Mouse (Mus musculus) ES-E14 (cell line): ENCODE measurements at regions not wholly inside any gene's neighbourhood (a gene's known extent, or its start where the extent isn't known, plus 50 kb on each side); places are given as distances from the start of the nearest gene placed in this dataset.

Experiments
- DNase-seq: peaks from one replicate; pipeline ENCODE4 v3.0.0-alpha.2; 2013; ENCODE audit warnings: low read depth, low spot score
- H3K27ac ChIP-seq: 2 replicates; pipeline ENCODE4 v1.5.1; 2012; ENCODE audit warnings: low read depth, mild to moderate bottlenecking, low read length, moderate library complexity, mixed read lengths; ENCODE audit not compliant: poor library complexity, insufficient read depth, severe bottlenecking
- H3K36me3 ChIP-seq: 2 replicates; pipeline ENCODE4 v1.6.1; 2012; ENCODE audit warnings: mild to moderate bottlenecking, low read length, moderate library complexity, mixed read lengths; ENCODE audit not compliant: control insufficient read depth, poor library complexity, insufficient read depth, severe bottlenecking
- H3K4me1 ChIP-seq, 2 experiments: fragments of 150-350 bp in 1 of 2; sonication (generic) in 1 of 2; 2 replicates each; pipeline ENCODE4 v1.6.1; 2012; ENCODE audit warnings: low read length in 2 of 2, mild to moderate bottlenecking in 1 of 2, mixed read lengths in 1 of 2; ENCODE audit not compliant: control insufficient read depth in 2 of 2, insufficient read depth in 2 of 2, poor library complexity in 1 of 2
- H3K4me3 ChIP-seq, 2 experiments: fragments of 150-350 bp in 1 of 2; sonication (generic) in 1 of 2; 2 replicates each; pipeline ENCODE4 v1.5.1; 2012; ENCODE audit warnings: low read length in 2 of 2, low read depth in 1 of 2, mild to moderate bottlenecking in 1 of 2, mixed read lengths in 1 of 2; ENCODE audit not compliant: insufficient read depth in 1 of 2, poor library complexity in 1 of 2, severe bottlenecking in 1 of 2
- H3K9ac ChIP-seq: 2 replicates; pipeline ENCODE4 v1.6.1; 2012; ENCODE audit warnings: low read depth, mild to moderate bottlenecking, low read length, mixed read lengths; ENCODE audit not compliant: poor library complexity, insufficient read depth, severe bottlenecking
- H3K9me3 ChIP-seq: fragments of 150-350 bp; sonication (generic); 2 replicates; pipeline ENCODE4 v1.6.1; 2012; ENCODE audit warnings: low read depth, mild to moderate bottlenecking, low read length; ENCODE audit not compliant: control insufficient read depth, insufficient read depth
- HCFC1 ChIP-seq: IDR thresholded peaks from 2 replicates; pipeline ENCODE4 v1.6.1; 2012; ENCODE audit warnings: low read length, inconsistent platforms, borderline replicate concordance; ENCODE audit not compliant: insufficient read depth
- MAFK ChIP-seq: IDR thresholded peaks from 2 replicates; pipeline ENCODE4 v1.6.1; 2014; ENCODE audit warnings: mild to moderate bottlenecking, low read depth, low read length, inconsistent platforms; ENCODE audit not compliant: insufficient read depth
- ZC3H11A ChIP-seq: IDR thresholded peaks from 2 replicates; pipeline ENCODE4 v1.6.1; 2012; ENCODE audit warnings: low read depth, mild to moderate bottlenecking, inconsistent platforms, low read length, borderline replicate concordance
- ZNF384 ChIP-seq: IDR thresholded peaks from 2 replicates; pipeline ENCODE4 v1.6.1; 2012; ENCODE audit warnings: low read depth, low read length, inconsistent platforms
- in situ Hi-C, 2 experiments: fragments of 600-800 bp; cut with MboI; formaldehyde crosslinking; loops; one replicate each; pipeline ENCODE4 v1.15.1; 2025; ENCODE audit warnings: low sequenced_read_pairs in 2 of 2, inconsistent platforms in 1 of 2; ENCODE audit not compliant: unreplicated experiment in 2 of 2

- Histone ChIP-seq H3K9ac (no peak overlapping the region), H3K4me3 (no peak overlapping the region), H3K9me3 (no peaks in the 10 kb centered on the region), H3K27ac (no peak overlapping the region), H3K36me3 (no peaks in the 10 kb centered on the region), H3K4me1 (no peaks in the 10 kb centered on the region)
- TF ChIP-seq HCFC1: no peak
- TF ChIP-seq ZC3H11A: no peak
- no peak for TF ChIP-seq MAFK
- no peak for TF ChIP-seq ZNF384
- DNase-seq: no peak
- in situ Hi-C loops: loop anchor here in 1 of 2 experiments (25.0 kb wide), 1 partner anchor 228 kb away; no protein-coding TSS in a partner anchor
These were observed 52.0 kb upstream of the Tro start for GRCm38 (mm10) chrX:150709416-150709815.
